Mouse (Mus musculus): ENCODE results near the gene Esr1. TPM values are rescaled to one million over a fixed set of nuclear protein-coding genes. Genes with fewer than 3 reads are reported as not detected.
"Not testable (repeated sequence)": the region's sequence is repeated elsewhere in the genome, so short reads cannot be mapped to it uniquely, and the experiment has no call there.

The Esr1 gene
- total and polyA plus RNA-seq, 2 experiments = 12.2 to 30.3 TPM

DNA sequence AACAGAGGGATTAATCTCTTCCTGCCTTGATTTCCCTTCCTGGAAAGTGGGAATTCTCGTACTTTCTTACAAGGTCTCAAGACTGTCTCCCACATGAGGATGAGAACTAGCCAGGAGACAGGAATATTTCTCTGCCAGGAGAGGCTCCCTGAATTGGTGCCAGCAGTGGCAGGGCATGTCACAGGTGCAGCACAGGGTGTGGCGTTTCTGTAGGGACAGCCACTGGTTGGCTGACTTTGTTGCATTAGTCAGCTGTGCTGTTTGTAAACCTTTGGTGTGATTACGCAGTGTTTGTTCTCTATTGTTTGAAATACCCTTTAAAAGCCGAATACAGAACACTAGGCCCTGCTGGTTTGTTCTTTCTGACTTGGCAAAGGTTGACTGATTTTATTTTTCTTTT, 11.8 kb upstream of the Esr1 start:
- Histone ChIP-seq H3K27ac (replicated peaks; ENCODE audit: insufficient read depth, low read depth, low read length) (no peak overlapping the region), H3K4me1 (ENCODE audit: control insufficient read depth, insufficient read depth, low read length) (peaks cover 6% of the 10 kb centered on the region), H3K9ac (ENCODE audit: low read depth, low read length) (no peak overlapping the region), H3K79me2 (ENCODE audit: control insufficient read depth, insufficient read depth, low read length) (no peaks in the 10 kb centered on the region), H3K36me3 (ENCODE audit: control insufficient read depth, insufficient read depth, low read length) (no peaks in the 10 kb centered on the region), H3K4me3 (ENCODE audit: insufficient read depth, low read depth, low read length) (no peak overlapping the region), H3K27me3 (ENCODE audit: control insufficient read depth, insufficient read depth, low read length) (no peaks in the 10 kb centered on the region)
- TF ChIP-seq POLR2A (IDR thresholded peaks at IDR 0.05; ENCODE audit: extremely low read depth, insufficient read depth, low read length) (no peak), CTCF (IDR thresholded peaks at IDR 0.05; ENCODE audit: low read depth, low read length) (no peak)
- DNase-seq (ENCODE audit: extremely low read depth, low read depth, low spot score) = peak; percentile 56
- WGBS = 39% methylated on average over 4 of the region's 4 CpGs

- 90% methylated on average over 2 of the region's 2 CpGs for WGBS
- DNase-seq (ENCODE audit: extremely low read depth, low read depth, low spot score) = no peak
- H3K27ac ChIP-seq (replicated peaks; ENCODE audit: insufficient read depth, low read depth, low read length) = no peak overlapping the region
Observed at GRCm38 (mm10) chr10:4600796-4601474, 10.5 kb upstream of the Esr1 start.

DNA sequence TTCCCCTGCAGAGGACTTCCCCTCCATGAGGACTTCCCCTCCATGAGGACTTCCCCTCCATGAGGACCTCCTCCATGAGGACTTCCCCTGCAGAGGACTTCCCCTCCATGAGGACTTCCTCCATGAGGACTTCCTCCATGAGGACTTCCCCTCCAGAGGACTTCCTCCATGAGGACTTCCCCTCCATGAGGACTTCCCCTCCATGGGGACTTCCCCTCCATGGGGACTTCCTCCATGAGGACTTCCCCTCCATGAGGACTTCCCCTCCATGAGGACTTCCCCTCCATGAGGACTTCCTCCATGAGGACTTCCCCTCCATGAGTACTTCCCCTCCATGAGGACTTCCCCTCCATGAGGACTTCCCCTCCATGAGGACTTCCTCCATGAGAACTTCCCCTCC, 9.8 kb upstream of the Esr1 start:
- not testable (repeated sequence) for H3K9ac ChIP-seq (ENCODE audit: low read depth, low read length); H3K27me3 ChIP-seq (ENCODE audit: control insufficient read depth, insufficient read depth, low read length); H3K79me2 ChIP-seq (ENCODE audit: control insufficient read depth, insufficient read depth, low read length); H3K36me3 ChIP-seq (ENCODE audit: control insufficient read depth, insufficient read depth, low read length); H3K4me3 ChIP-seq (ENCODE audit: insufficient read depth, low read depth, low read length); DNase-seq (ENCODE audit: extremely low read depth, low read depth, low spot score); H3K27ac ChIP-seq (replicated peaks; ENCODE audit: insufficient read depth, low read depth, low read length)
- peaks cover 16% of the 10 kb centered on the region for H3K4me1 ChIP-seq (ENCODE audit: control insufficient read depth, insufficient read depth, low read length)

More at GRCm38 (mm10) chr10:4600796-4601474, 10.5 kb upstream of the Esr1 start:
- no peak overlapping the region for H3K4me3 ChIP-seq (ENCODE audit: insufficient read depth, low read depth, low read length)
- TF ChIP-seq POLR2A (IDR thresholded peaks at IDR 0.05; ENCODE audit: extremely low read depth, insufficient read depth, low read length) (no peak), CTCF (IDR thresholded peaks at IDR 0.05; ENCODE audit: low read depth, low read length) (no peak)
- no peaks in the 10 kb centered on the region for H3K36me3 ChIP-seq (ENCODE audit: control insufficient read depth, insufficient read depth, low read length)
- H3K27me3 ChIP-seq (ENCODE audit: control insufficient read depth, insufficient read depth, low read length) = no peaks in the 10 kb centered on the region
- peaks cover 16% of the 10 kb centered on the region for H3K4me1 ChIP-seq (ENCODE audit: control insufficient read depth, insufficient read depth, low read length)
- no peak overlapping the region for H3K9ac ChIP-seq (ENCODE audit: low read depth, low read length)
- H3K79me2 ChIP-seq (ENCODE audit: control insufficient read depth, insufficient read depth, low read length) = no peaks in the 10 kb centered on the region

DNA sequence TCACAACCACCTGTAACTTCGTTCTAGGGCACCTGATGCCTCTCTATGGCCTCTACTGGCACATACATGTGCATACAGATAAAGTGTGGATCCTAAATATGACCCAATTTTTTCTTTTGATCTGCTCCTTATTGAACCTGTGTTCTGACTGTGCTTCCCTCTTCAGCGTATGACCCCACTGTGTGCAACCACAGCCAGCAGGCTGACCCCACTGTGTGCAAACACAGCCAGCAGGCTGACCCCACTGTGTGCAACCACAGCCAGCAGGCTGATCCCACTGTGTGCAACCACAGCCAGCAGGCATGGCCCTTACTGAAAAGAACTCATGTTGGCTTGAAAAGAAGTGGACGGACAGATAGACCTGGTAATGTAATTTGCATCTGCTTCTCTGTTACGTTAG, 8.9 kb upstream of the Esr1 start:
- no peak for DNase-seq (ENCODE audit: extremely low read depth, low read depth, low spot score)
- 94% methylated on average over 4 of the region's 4 CpGs for WGBS

DNA sequence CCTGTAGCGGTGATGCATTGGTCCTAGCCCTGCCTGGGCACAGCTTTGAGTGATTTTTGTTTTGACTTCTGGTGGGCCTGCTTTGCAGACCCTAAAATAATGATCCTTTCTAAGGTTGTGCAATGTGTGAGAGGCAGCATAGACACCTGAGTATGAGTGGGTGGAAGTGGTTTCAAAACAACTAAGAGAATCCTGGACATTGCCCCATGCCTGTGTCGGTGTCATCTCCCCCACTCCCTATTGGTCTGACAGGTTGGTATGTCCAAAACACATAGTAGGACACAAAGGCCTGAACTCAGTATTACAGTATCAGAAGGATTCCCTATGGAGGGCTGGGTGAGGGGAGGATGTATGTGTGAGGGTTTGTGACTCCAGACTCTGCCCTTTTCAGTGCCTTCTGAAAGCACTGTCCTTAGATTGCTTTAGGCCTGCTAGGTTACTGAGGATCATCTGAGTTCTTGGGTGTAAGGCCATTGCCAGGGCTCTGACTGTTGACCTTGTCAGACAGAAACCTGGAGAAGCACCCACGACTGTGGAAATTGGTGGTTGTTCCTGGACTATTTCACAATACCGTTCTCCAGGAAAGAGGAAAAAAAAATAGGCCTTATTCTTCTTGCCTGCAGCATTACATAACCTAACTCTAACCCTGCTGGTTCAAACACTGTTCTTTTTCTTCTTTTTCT, 6.7 kb upstream of the Esr1 start:
- peak; percentile 97 for DNase-seq (ENCODE audit: extremely low read depth, low read depth, low spot score)
- no peaks in the 10 kb centered on the region for H3K36me3 ChIP-seq (ENCODE audit: control insufficient read depth, insufficient read depth, low read length)
- H3K27ac ChIP-seq (replicated peaks; ENCODE audit: insufficient read depth, low read depth, low read length) = peak overlapping the region; percentile 96
- no peaks in the 10 kb centered on the region for H3K79me2 ChIP-seq (ENCODE audit: control insufficient read depth, insufficient read depth, low read length)
- peak overlapping the region; percentile 59 for H3K9ac ChIP-seq (ENCODE audit: low read depth, low read length)
- no peak overlapping the region for H3K4me3 ChIP-seq (ENCODE audit: insufficient read depth, low read depth, low read length)
- peaks cover 15% of the 10 kb centered on the region for H3K4me1 ChIP-seq (ENCODE audit: control insufficient read depth, insufficient read depth, low read length)
- H3K27me3 ChIP-seq (ENCODE audit: control insufficient read depth, insufficient read depth, low read length) = no peaks in the 10 kb centered on the region
- 23% methylated on average over 4 of the region's 4 CpGs for WGBS
- no peak for TF ChIP-seq POLR2A (IDR thresholded peaks at IDR 0.05; ENCODE audit: extremely low read depth, insufficient read depth, low read length)
- TF ChIP-seq CTCF (IDR thresholded peaks at IDR 0.05; ENCODE audit: low read depth, low read length) = no peak

More for the DNA sequence above, 8.9 kb upstream of the Esr1 start:
- H3K27ac ChIP-seq (replicated peaks; ENCODE audit: insufficient read depth, low read depth, low read length) = no peak overlapping the region
- no peak overlapping the region for H3K4me3 ChIP-seq (ENCODE audit: insufficient read depth, low read depth, low read length)
- TF ChIP-seq POLR2A (IDR thresholded peaks at IDR 0.05; ENCODE audit: extremely low read depth, insufficient read depth, low read length) (no peak), CTCF (IDR thresholded peaks at IDR 0.05; ENCODE audit: low read depth, low read length) (no peak)
- H3K4me1 ChIP-seq (ENCODE audit: control insufficient read depth, insufficient read depth, low read length) = peaks cover 16% of the 10 kb centered on the region
- no peaks in the 10 kb centered on the region for H3K27me3 ChIP-seq (ENCODE audit: control insufficient read depth, insufficient read depth, low read length)
- H3K79me2 ChIP-seq (ENCODE audit: control insufficient read depth, insufficient read depth, low read length) = no peaks in the 10 kb centered on the region
- no peaks in the 10 kb centered on the region for H3K36me3 ChIP-seq (ENCODE audit: control insufficient read depth, insufficient read depth, low read length)
- H3K9ac ChIP-seq (ENCODE audit: low read depth, low read length) = no peak overlapping the region

- TF ChIP-seq CTCF (IDR thresholded peaks at IDR 0.05; ENCODE audit: low read depth, low read length) = no peak
- TF ChIP-seq POLR2A (IDR thresholded peaks at IDR 0.05; ENCODE audit: extremely low read depth, insufficient read depth, low read length) = no peak
- 82% methylated on average over 2 of the region's 2 CpGs for WGBS
- Histone ChIP-seq H3K27me3 (ENCODE audit: control insufficient read depth, insufficient read depth, low read length) (no peaks in the 10 kb centered on the region), H3K27ac (replicated peaks; ENCODE audit: insufficient read depth, low read depth, low read length) (no peak overlapping the region), H3K36me3 (ENCODE audit: control insufficient read depth, insufficient read depth, low read length) (no peaks in the 10 kb centered on the region), H3K4me1 (ENCODE audit: control insufficient read depth, insufficient read depth, low read length) (peaks cover 7% of the 10 kb centered on the region; the same call in 1 of the 2 replicates), H3K4me3 (ENCODE audit: insufficient read depth, low read depth, low read length) (no peak overlapping the region), H3K79me2 (ENCODE audit: control insufficient read depth, insufficient read depth, low read length) (peaks cover 7% of the 10 kb centered on the region; the same call in 1 of the 2 replicates), H3K9ac (ENCODE audit: low read depth, low read length) (no peak overlapping the region)
- no peak for DNase-seq (ENCODE audit: extremely low read depth, low read depth, low spot score)
Observed at GRCm38 (mm10) chr10:4610234-4610633, 1.2 kb upstream of the Esr1 start.
